In the genomic region with DNA sequence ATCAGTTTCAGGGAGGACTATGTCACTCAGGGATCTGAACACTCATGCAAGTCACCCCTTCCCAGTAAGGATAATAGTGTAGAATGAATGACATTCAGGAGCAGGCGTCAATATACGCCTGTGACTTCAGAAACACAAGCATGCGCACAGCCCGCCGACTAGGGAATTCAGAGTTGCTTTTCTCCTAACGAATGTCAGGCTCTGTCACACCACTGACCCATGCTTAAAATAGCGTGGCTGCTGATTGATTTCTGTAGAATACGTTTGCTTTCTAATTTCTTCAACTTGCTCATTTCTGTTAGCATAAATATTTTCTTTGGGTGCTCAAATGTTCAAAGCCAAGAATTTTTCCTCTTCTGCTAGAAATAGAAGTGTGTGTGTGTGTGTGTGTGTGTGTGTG, we compare ENCODE assay signal across 22 mouse cellular contexts. TPM values are rescaled to one million over a fixed set of nuclear protein-coding genes. Genes with fewer than 3 reads are reported as not detected.
DNase-seq lines count a peak whose midpoint lies in the region; ATAC-seq lines count a peak whose summit lies in the region.
"Had no signal": no experiment of that assay in that cellular context is flagged by ENCODE, and none has a peak within 500 bp of the region (broad histone marks: within the 10 kb centered on the region; RNA-seq: fewer than 3 reads in every experiment).

No protein-coding gene starts in this region.

- no peaks in the 10 kb centered on the region for H3K9me3 ChIP-seq in heart, embryonic 10.5 days
- H3K9me3 ChIP-seq in heart, embryonic 16.5 days (replicated peaks; ENCODE audit: control insufficient read depth, low read length), result no peaks in the 10 kb centered on the region
- H3K9me3 ChIP-seq in lung, embryonic 15.5 days, result no peaks in the 10 kb centered on the region
- H3K9me3 ChIP-seq: embryonic facial prominence, embryonic 12.5 days; forebrain, embryonic 15.5 days; hindbrain, embryonic 12.5 days had no signal

- WGBS in heart, embryonic 10.5 days, result 48% methylated on average over 8 of the region's 8 CpGs
- WGBS in heart, embryonic 16.5 days, result 34% methylated on average over 8 of the region's 8 CpGs
- WGBS in lung, embryonic 15.5 days, result 53% methylated on average over 8 of the region's 8 CpGs

- DNase-seq in heart, embryonic 10.5 days (ENCODE audit: low spot score), result no peak
- DNase-seq in heart, postnatal 4 days, result no peak
- no peak for DNase-seq in heart, postnatal 10 days
- DNase-seq in lung, postnatal 25 days (ENCODE audit: low spot score), result no peak
- DNase-seq in lung, postnatal 36 days, result peak; percentile 44
- DNase-seq: adrenal gland, postnatal 14 days; cerebellum, adult 11-12 months; cerebellum, adult 9-10 months; cerebellum, postnatal 25 days; gastrocnemius, postnatal 25 days; heart, postnatal 36 days had no signal

- H3K9ac ChIP-seq in heart, embryonic 16.5 days (ENCODE audit: low read length), result peak overlapping the region; percentile 16; the same call in 1 of the 2 replicates
- H3K9ac ChIP-seq in lung, embryonic 15.5 days, result no peak overlapping the region
- H3K9ac ChIP-seq: embryonic facial prominence, embryonic 12.5 days; forebrain, embryonic 15.5 days; hindbrain, embryonic 12.5 days had no signal

- peak overlapping the region; percentile 49; the same call in 1 of the 2 replicates for H3K27ac ChIP-seq in heart, embryonic 10.5 days
- peak overlapping the region; percentile 21; the same call in 1 of the 2 replicates for H3K27ac ChIP-seq in heart, embryonic 16.5 days (ENCODE audit: low read length)
- H3K27ac ChIP-seq in lung, embryonic 15.5 days, result peak overlapping the region; percentile 27; the same call in 1 of the 2 replicates
- H3K27ac ChIP-seq: embryonic facial prominence, embryonic 12.5 days; forebrain, embryonic 15.5 days; hindbrain, embryonic 12.5 days had no signal

- peaks cover 17% of the 10 kb centered on the region; the same call in 1 of the 2 replicates for H3K36me3 ChIP-seq in heart, embryonic 10.5 days
- no peaks in the 10 kb centered on the region for H3K36me3 ChIP-seq in heart, embryonic 16.5 days (ENCODE audit: control insufficient read depth, insufficient read depth)
- no peaks in the 10 kb centered on the region for H3K36me3 ChIP-seq in lung, embryonic 15.5 days
- H3K36me3 ChIP-seq: forebrain, embryonic 15.5 days had no signal

- no peak overlapping the region for H3K4me3 ChIP-seq in heart, embryonic 10.5 days
- no peak overlapping the region for H3K4me3 ChIP-seq in heart, embryonic 16.5 days (ENCODE audit: low read length)
- no peak overlapping the region for H3K4me3 ChIP-seq in lung, embryonic 15.5 days
- H3K4me3 ChIP-seq: embryonic facial prominence, embryonic 12.5 days; forebrain, embryonic 15.5 days; hindbrain, embryonic 12.5 days had no signal

- H3K4me2 ChIP-seq in heart, embryonic 16.5 days (ENCODE audit: low read depth, low read length), result peak overlapping the region; percentile 12; the same call in 1 of the 2 replicates
- H3K4me2 ChIP-seq in lung, embryonic 15.5 days, result no peak overlapping the region
- H3K4me2 ChIP-seq: embryonic facial prominence, embryonic 12.5 days; forebrain, embryonic 15.5 days; hindbrain, embryonic 12.5 days had no signal

- no peaks in the 10 kb centered on the region for H3K27me3 ChIP-seq in heart, embryonic 10.5 days (ENCODE audit: insufficient read depth, poor library complexity, severe bottlenecking)
- H3K27me3 ChIP-seq in heart, embryonic 16.5 days (ENCODE audit: control insufficient read depth, insufficient read depth, low read length), result no peaks in the 10 kb centered on the region
- H3K27me3 ChIP-seq in lung, embryonic 15.5 days, result no peaks in the 10 kb centered on the region
- H3K27me3 ChIP-seq: CH12.LX; embryonic facial prominence, embryonic 12.5 days; forebrain, embryonic 15.5 days; hindbrain, embryonic 12.5 days; Patski had no signal

- H3K4me1 ChIP-seq in heart, embryonic 10.5 days, result peaks cover 25% of the 10 kb centered on the region; the same call in 1 of the 2 replicates
- H3K4me1 ChIP-seq in heart, embryonic 16.5 days (ENCODE audit: control insufficient read depth, insufficient read depth, low read length), result peaks cover 17% of the 10 kb centered on the region
- H3K4me1 ChIP-seq in lung, embryonic 15.5 days, result peaks cover 6% of the 10 kb centered on the region; the same call in 1 of the 2 replicates
- H3K4me1 ChIP-seq: embryonic facial prominence, embryonic 12.5 days; forebrain, embryonic 15.5 days; hindbrain, embryonic 12.5 days had no signal

- intact Hi-C loops in heart, postnatal 10 days (cut with DNase I), result no loop called here

- no peak for ATAC-seq in heart, embryonic 16.5 days (replicated peaks; ENCODE audit: extremely low read depth, insufficient read depth, low FRiP score)
- ATAC-seq in lung, embryonic 15.5 days (ENCODE audit: borderline replicate concordance, extremely low read depth, low FRiP score, low TSS enrichment), result no peak; the same call in 1 of the 2 replicates
- ATAC-seq: activated CD4-positive, CD25-positive, alpha-beta regulatory T cell, adult 4 months; forebrain, embryonic 15.5 days; hindbrain, embryonic 16.5 days; inflammation-experienced regulatory T-cells, adult 6 months; intestine, postnatal 0 days; Patski had no signal

RNA-seq across cellular contexts. Expression of a gene that starts 13.1 kb away (rescaled TPM):
- 1.7 and 1.9 TPM in 2 replicates for polyA plus RNA-seq in heart, embryonic 10.5 days (2016; fragmentation: Nextera tagmentation; extraction: Ambion mirVana)
- 1 to 10 TPM; 6.0 to 6.6 TPM for total RNA-seq in heart, postnatal 4 days (2021)
- polyA plus RNA-seq in heart, embryonic 16.5 days (2015; fragmentation: Nextera tagmentation; extraction: Ambion mirVana), result 1.4 and 1.9 TPM in 2 replicates
- total RNA-seq in heart, postnatal 10 days (2021), result 1 to 10 TPM; 3.2 to 5.1 TPM
- 1.3 and 1.6 TPM in 2 replicates for polyA plus RNA-seq in lung, embryonic 15.5 days (2015; fragmentation: Nextera tagmentation; extraction: Ambion mirVana)
- polyA plus RNA-seq: activated CD4-positive, CD25-positive, alpha-beta regulatory T cell, adult 4 months; inflammation-experienced regulatory T-cells, adult 6 months had no signal
